Mouse (Mus musculus): Measurements from ENCODE around the gene Gm49358.

Gene Gm49358

DNA sequence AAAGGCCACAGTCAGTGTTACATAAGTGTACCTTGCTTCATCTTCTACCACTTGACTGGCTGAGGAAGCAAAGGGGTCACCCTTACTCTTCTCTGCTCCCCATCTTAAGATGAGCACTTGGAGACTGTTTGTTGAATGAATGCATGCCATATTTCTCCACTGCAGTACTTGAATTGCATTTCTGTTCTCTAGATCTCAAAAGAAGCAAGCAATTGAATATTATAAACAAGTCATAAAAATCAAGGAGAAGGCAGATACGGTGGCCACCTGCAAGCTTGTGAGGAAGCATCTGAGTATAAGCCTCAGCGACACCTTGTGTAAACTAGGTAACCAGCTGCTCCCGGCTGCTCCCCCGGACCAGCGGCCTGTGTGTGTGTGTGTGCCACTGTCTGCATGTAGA is at the start of gene Gm49358:
Gene Gm49358, plus strand, starts transcription at position 301 of the 400 bp plus-strand sequence.
- DNase-seq, result no peak

GRCm38 (mm10) chr10:86727548-86727980 is 36.2 kb upstream of the Gm49358 start:
- no peak for DNase-seq

DNA sequence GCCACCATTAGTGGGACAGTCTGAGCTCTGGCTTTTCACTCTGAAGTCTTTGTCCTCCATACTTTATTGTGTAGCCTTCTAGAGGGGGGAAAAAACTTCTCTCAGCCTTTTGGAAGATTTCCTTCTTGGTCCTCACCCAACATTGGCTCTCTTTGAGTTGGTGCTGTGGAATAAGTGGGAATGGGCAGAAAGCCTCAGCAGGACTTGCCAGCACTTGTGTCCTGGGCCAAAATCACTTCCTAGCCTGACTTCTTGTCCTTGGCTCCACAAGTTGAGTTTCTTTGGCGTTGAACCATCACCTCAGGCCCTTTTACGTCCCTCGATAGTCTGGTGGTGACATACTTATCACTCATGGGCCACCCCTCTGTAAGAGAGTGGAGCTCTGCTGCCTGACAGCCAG is 35.6 kb upstream of the Gm49358 start:
- no peak for DNase-seq

DNA sequence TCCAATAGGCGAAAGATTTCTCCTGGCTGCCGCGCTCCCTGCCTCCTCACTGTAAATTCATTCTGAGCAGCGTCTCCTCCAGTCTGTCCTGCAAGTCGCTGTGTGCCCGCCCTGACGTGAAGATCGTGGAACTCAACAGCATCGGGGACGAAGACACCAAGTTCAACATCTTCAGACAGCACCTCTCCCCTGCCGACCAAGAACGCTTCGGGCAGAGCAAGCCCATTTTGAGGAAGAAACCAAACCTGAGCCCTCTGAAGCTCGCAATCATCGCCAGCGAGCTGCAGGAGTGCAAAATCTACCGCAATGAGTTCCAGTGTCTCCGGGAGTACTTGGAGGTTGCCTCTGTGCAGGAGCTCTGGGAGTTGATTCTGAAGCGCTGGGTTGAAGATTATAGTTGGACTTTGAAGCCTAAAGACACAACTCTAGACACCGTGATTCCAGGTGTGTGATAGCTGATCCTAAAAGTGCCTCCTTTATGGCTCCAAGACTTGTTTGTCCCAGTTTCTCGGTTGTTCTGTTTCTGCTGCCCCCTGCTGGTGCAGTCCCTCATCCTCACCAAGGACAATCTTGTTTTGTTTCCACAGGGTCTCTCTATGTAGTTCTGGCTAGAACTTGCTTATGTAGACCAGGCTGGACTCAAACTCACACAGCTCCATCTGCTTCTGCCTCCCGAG is 32.8 kb upstream of the Gm49358 start:
- DNase-seq, result peak; percentile 86 to 90

DNA sequence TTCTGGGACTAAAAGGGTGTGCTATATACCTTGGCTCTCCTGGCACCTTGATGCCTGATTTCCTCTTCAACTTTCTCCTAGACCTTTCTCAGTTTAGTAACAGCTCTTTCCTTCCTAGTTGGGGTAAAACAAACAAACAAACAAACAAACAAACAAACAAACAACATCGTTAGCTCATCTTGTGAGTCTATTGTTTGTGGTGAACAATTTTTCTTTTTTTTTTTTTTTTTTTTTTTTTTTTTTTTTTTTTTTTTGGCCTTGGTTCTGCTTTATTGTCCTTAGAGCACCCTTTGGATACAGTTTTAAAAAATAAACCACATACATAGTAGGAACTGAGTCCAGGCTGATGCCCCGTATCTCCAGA is 32.3 kb upstream of the Gm49358 start:
- DNase-seq, result no peak

- DNase-seq, result no peak
Measured at GRCm38 (mm10) chr10:86735036-86735435, 28.7 kb upstream of the Gm49358 start.

GRCm38 (mm10) chr10:86742918-86743317 is 20.9 kb upstream of the Gm49358 start:
- no peak for DNase-seq

- DNase-seq, result no peak
Measured at GRCm38 (mm10) chr10:86744306-86744705, 19.5 kb upstream of the Gm49358 start.

GRCm38 (mm10) chr10:86755816-86756502 is 7.8 kb upstream of the Gm49358 start:
- DNase-seq, result no peak

- no peak for DNase-seq
Measured at GRCm38 (mm10) chr10:86757724-86758123, 6.0 kb upstream of the Gm49358 start.

GRCm38 (mm10) chr10:86758211-86758610 is 5.6 kb upstream of the Gm49358 start:
- DNase-seq, result no peak

DNA sequence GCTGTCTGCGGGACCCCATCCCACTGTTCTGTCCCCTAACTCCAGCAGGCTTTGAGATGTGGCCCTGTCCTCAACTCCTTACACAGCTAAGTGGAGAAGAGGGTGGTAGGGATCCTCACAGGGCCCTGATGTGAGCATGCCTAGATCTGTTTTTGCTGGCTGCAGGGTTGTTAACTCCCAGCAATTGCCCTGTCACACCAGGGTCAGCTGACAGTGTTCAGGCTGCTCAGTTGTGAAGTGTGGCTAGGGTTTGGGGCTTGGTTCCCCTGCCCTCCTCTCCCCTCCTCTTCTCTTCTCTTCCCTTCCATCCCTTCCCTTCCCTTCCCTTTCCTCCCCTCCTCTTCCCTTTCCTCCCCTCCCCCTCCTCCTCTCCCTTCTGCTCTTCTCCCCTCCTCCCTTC is 2.5 kb upstream of the Gm49358 start:
- no peak for DNase-seq

GRCm38 (mm10) chr10:86761722-86762383 is 1.9 kb upstream of the Gm49358 start:
- no peak for DNase-seq

- no peak for DNase-seq
Measured at GRCm38 (mm10) chr10:86762384-86762730, 1.4 kb upstream of the Gm49358 start.

DNA sequence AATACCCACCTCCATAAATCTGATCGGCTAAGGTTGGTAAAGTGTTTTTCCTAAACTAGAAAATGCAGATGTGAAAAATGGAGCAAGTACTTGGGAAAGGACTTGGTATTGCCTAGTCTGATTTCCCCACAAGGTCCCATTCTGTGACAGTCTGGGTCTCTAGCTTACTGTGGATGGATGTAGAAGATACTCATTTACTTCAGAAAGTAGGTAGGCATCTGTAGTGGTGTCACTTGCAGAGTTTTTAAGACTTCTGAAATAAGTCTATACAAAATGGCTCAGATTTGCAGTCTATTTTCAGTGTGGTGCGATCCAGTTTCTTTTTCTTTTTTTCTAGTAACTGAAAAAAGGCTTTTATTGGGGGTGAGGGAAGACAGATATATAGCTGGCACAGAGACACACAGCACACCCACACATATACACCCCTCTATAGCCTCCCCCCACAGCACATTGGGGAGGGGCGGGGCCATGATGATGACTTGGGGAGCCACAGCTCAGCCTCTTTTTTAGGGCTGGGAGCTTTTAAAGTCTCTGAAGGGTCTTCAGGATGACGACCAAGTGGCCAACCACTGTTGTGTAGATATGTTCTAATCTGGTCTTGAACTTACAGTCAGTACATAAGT is 1.7 kb downstream of the Gm49358 start:
- DNase-seq, result no peak

DNA sequence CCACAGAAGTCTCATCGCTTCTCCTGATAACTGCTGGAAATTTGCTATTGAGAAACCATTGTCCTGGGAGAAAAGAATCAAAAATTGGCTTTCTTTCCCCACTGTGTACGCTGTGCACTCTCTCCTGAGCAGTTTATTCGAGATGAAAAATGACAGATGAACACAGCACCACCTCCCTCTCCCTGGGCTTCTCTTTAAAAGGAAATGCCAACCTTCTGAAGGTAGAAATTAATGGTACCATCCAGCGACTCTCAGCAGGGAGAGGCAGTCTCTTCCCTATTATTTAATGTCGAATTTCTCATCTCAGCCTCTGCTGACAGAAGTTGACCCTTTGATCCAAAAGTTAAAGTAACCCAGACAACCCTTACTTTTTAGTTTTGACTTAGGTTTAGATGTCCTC is 5.4 kb downstream of the Gm49358 start:
- no peak for DNase-seq

- no peak for DNase-seq
Measured at GRCm38 (mm10) chr10:86769797-86770196, 6.0 kb downstream of the Gm49358 start.

GRCm38 (mm10) chr10:86771701-86772100 is 7.9 kb downstream of the Gm49358 start:
- DNase-seq, result no peak

DNA sequence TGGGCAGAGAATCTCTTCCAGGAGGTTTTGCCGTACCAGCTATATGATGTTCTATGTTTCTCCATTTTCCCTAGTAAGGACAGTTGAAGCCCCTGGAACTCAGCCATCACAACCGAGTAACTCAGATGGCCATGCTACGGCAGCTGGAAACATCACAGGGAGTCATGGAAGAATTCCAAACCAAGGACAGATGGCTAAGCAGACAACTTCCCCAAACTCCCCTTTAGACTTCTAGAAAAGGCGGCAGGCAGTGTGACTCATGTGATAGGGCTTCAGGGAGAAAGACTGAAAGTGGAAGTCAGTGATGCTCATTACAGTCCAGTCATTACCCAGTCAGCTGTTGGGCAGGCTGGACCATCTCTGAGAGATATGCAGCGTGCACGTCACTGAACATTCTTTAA is 8.5 kb downstream of the Gm49358 start:
- DNase-seq, result no peak

GRCm38 (mm10) chr10:86773360-86773759 is 9.6 kb downstream of the Gm49358 start:
- no peak for DNase-seq

DNA sequence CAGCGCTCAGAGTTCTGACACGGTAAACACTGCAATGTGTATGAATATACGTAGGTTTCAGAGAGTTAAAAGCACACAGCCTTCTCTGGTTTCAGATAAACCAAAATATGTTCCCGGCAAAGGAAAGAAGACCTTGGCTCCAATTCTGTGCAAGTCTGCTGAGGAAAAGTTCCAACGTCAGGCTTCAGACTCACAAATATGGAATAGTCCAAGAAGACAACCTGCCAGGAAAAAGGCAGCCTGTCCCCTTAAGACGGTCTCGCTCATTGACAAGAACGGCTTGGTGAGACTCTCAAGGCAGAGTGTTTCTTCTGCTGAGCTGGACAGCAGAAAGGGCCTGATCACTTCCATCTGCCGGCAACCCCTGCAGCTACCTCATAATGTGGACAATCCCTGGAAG is 12.5 kb downstream of the Gm49358 start:
- DNase-seq, result no peak

GRCm38 (mm10) chr10:86777614-86778319 is 14.0 kb downstream of the Gm49358 start:
- DNase-seq, result no peak

Measured in cerebellum, postnatal 36 days (tissue).